Mouse (Mus musculus) heart, embryonic 16.5 days (tissue): ENCODE results near the gene Tubb2a. TPM values are rescaled to one million over a fixed set of nuclear protein-coding genes. Genes with fewer than 3 reads are reported as not detected.
"Not testable (repeated sequence)": the region's sequence is repeated elsewhere in the genome, so short reads cannot be mapped to it uniquely, and the experiment has no call there.

ENCODE experiments used
- ATAC-seq: fragments of 200-750 bp; cut with Nextera tagmentation; replicated peaks from 2 replicates; pipeline ENCODE4 v1.8.0; 2017; ENCODE audit warnings: moderate number of reproducible peaks; ENCODE audit not compliant: insufficient read depth, low FRiP score; ENCODE audit errors: extremely low read depth
- H3K27ac ChIP-seq: fragments of 300-500 bp; sonication (generic); 2 replicates; pipeline ENCODE4 v1.5.1; 2014; ENCODE audit warnings: mild to moderate bottlenecking, low read length, control low read depth, moderate library complexity
- H3K27me3 ChIP-seq: fragments of 300-500 bp; sonication (generic); 2 replicates; pipeline ENCODE4 v1.6.1; 2014; ENCODE audit warnings: low read length, mixed read lengths; ENCODE audit not compliant: control insufficient read depth, insufficient read depth
- H3K36me3 ChIP-seq: fragments of 300-500 bp; sonication (generic); 2 replicates; pipeline ENCODE4 v1.6.1; 2014; ENCODE audit not compliant: control insufficient read depth, insufficient read depth
- H3K4me1 ChIP-seq: fragments of 300-500 bp; sonication (generic); 2 replicates; pipeline ENCODE4 v1.6.1; 2014; ENCODE audit warnings: low read length, mixed read lengths; ENCODE audit not compliant: control insufficient read depth, insufficient read depth
- H3K4me2 ChIP-seq: fragments of 300-500 bp; sonication (generic); 2 replicates; pipeline ENCODE4 v1.6.1; 2014; ENCODE audit warnings: low read depth, mild to moderate bottlenecking, control low read depth, low read length
- H3K4me3 ChIP-seq: fragments of 300-500 bp; sonication (generic); 2 replicates; pipeline ENCODE4 v1.5.1; 2014; ENCODE audit warnings: mild to moderate bottlenecking, control low read depth, low read length
- H3K9ac ChIP-seq: fragments of 300-500 bp; sonication (generic); 2 replicates; pipeline ENCODE4 v1.6.1; 2014; ENCODE audit warnings: low read length, control low read depth
- H3K9me3 ChIP-seq: fragments of 300-500 bp; sonication (generic); replicated peaks from 2 replicates; pipeline ENCODE4 v1.6.1; 2016; ENCODE audit warnings: low read length; ENCODE audit not compliant: control insufficient read depth
- WGBS: fragments of 180-500 bp; shearing (Covaris S2); extraction: QIAGEN DNeasy Blood & Tissue Kit; methylation state at CpG from one replicate; pipeline ENCODE4 v1.1.7; 2014; 5-methylcytosine and 5-hydroxymethylcytosine counted together
- polyA plus RNA-seq: library from polyadenylated mRNA; unstranded; fragments of >200 nt; fragmentation: Nextera tagmentation; extraction: Ambion mirVana; gene quantifications from 2 replicates; pipeline ENCODE4 v1.2.1, GENCODE M21; 2015

The Tubb2a gene
- polyA plus RNA-seq, 1 experiment from 2014 or later = 166 TPM

- no peak overlapping the region for H3K27ac ChIP-seq
- no peak overlapping the region for H3K4me3 ChIP-seq
- H3K9me3 ChIP-seq = no peaks in the 10 kb centered on the region; the same call in 1 of the 2 replicates
- no peak overlapping the region for H3K9ac ChIP-seq
- no peak overlapping the region for H3K4me2 ChIP-seq
- ATAC-seq = no peak
- 56% methylated on average over 3 of the region's 3 CpGs for WGBS
- H3K36me3 ChIP-seq = no peaks in the 10 kb centered on the region
- H3K27me3 ChIP-seq = no peaks in the 10 kb centered on the region
- peaks cover 5% of the 10 kb centered on the region for H3K4me1 ChIP-seq
Observed at GRCm38 (mm10) chr13:34100733-34101132, 22.9 kb upstream of the Tubb2a start.

GRCm38 (mm10) chr13:34097086-34097485 lies 19.3 kb upstream of the Tubb2a start:
- Histone ChIP-seq H3K9me3 (no peaks in the 10 kb centered on the region; the same call in 1 of the 2 replicates), H3K9ac (no peak overlapping the region), H3K36me3 (no peaks in the 10 kb centered on the region), H3K27ac (peak overlapping the region; percentile 32), H3K27me3 (no peaks in the 10 kb centered on the region), H3K4me1 (peaks cover 7% of the 10 kb centered on the region; the same call in 1 of the 2 replicates), H3K4me2 (no peak overlapping the region), H3K4me3 (no peak overlapping the region)
- WGBS = 71% methylated on average over 3 of the region's 3 CpGs
- no peak for ATAC-seq

GRCm38 (mm10) chr13:34096455-34096854 lies 18.6 kb upstream of the Tubb2a start:
- 59% methylated on average over 4 of the region's 4 CpGs for WGBS
- Histone ChIP-seq H3K27me3 (no peaks in the 10 kb centered on the region), H3K36me3 (no peaks in the 10 kb centered on the region), H3K27ac (peak overlapping the region; percentile 58), H3K9me3 (no peaks in the 10 kb centered on the region; the same call in 1 of the 2 replicates), H3K9ac (no peak overlapping the region), H3K4me1 (peaks cover 7% of the 10 kb centered on the region; the same call in 1 of the 2 replicates), H3K4me3 (no peak overlapping the region), H3K4me2 (no peak overlapping the region)
- peak; percentile 83 for ATAC-seq

DNA sequence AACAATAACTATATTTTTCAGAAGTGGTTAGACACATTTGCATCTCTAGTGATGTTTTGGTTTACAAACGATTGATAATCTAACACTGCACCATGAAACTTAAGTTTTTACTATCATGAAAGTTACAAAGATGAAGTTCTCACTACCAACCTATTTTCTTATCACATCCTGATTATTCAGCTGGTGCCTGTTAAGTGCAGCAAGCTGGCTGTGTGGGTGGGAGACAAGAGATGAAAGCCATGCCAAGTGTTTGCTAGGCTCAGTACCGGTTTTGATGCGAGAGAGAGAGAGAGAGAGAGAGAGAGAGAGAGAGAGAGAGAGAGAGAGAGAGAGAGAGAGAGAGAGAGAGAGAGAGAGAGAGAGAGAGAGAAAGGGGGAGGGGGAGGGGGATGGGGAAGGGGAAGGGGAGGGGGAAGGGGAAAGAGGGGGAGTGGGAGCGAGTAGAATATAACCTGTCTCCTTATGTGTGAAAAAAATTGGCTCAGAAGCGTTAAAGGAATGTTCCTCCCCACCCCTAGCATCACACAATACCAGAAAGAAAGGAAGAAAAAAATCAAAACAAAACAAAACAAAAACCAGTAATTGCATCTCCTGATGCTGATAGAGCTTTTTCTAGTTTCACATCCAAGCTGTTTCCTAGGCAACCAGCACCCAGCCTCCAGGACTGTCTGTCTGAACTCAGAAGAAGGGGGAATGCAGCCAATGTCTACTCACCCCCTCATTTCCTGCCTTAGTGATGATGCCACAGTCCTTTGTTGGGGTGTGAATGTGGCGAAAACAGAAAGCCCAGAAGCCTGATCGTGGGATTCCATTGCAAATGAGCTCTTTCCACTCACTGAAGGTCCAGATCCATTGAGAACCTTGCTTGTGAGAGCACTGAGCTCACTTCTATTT lies 18.0 kb upstream of the Tubb2a start:
- H3K9me3 ChIP-seq = no peaks in the 10 kb centered on the region; the same call in 1 of the 2 replicates
- no peaks in the 10 kb centered on the region for H3K36me3 ChIP-seq
- H3K4me1 ChIP-seq = peaks cover 6% of the 10 kb centered on the region; the same call in 1 of the 2 replicates
- no peak overlapping the region; the same call in 1 of the 2 replicates for H3K4me2 ChIP-seq
- no peaks in the 10 kb centered on the region for H3K27me3 ChIP-seq
- H3K27ac ChIP-seq = peak overlapping the region; percentile 58
- no peak overlapping the region for H3K4me3 ChIP-seq
- ATAC-seq = peak; percentile 65; the same call in 1 of the 2 replicates
- H3K9ac ChIP-seq = no peak overlapping the region
- WGBS = 23% methylated on average over 7 of the region's 7 CpGs

DNA sequence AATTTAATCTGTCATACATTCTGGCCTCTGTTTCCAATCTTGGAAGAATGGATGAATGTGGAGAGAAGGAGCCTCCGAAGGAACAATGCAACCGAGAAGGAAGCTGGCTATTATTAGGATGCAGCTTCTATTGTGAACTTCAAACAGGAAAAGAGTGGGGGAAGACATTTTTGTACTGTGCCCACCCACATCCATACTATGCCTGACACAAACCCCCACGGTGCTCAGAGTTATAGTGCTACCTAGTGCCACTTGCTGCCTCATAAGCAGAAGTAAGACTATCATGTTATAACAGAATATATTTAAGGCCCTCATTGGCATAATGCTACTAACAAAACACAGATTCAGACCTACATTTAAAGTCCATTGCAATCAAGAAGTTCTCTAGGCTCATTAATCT lies 11.6 kb upstream of the Tubb2a start:
- H3K4me3 ChIP-seq = no peak overlapping the region
- H3K27ac ChIP-seq = peak overlapping the region; percentile 59
- ATAC-seq = no peak
- no peaks in the 10 kb centered on the region for H3K9me3 ChIP-seq
- no peak overlapping the region for H3K9ac ChIP-seq
- H3K27me3 ChIP-seq = no peaks in the 10 kb centered on the region
- H3K4me2 ChIP-seq = no peak overlapping the region
- WGBS = 46% methylated on average over 3 of the region's 3 CpGs
- peaks cover 13% of the 10 kb centered on the region for H3K4me1 ChIP-seq
- no peaks in the 10 kb centered on the region for H3K36me3 ChIP-seq

GRCm38 (mm10) chr13:34088871-34089288 lies 11.1 kb upstream of the Tubb2a start:
- ATAC-seq = no peak
- WGBS = 60% methylated on average over 7 of the region's 7 CpGs

DNA sequence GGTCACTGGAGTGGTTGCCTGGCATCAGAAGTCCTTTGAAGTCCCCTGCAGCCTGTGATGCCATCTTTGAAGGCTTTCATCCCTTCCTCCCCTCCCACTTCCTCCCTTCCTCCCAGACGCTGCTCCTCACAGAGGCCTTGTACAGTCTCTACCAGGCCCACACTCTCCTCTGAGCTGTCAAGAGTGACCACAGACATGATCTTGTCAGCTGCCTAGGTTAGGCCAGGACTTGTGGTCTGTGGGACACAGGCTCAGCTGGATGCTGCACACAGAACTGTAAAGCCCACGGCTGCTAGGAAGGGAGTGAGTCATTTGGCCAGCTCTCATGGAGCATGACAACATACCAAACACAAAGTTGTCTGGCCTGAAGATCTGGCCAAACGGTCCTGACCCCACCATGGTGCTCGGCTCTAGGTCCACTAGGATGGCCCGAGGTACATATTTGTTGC lies 10.4 kb upstream of the Tubb2a start:
- H3K9ac ChIP-seq, H3K9me3 ChIP-seq, H3K4me3 ChIP-seq, H3K4me2 ChIP-seq, ATAC-seq, H3K27ac ChIP-seq, H3K36me3 ChIP-seq, H3K27me3 ChIP-seq: not testable (repeated sequence)
- WGBS = 59% methylated on average over 5 of the region's 5 CpGs
- peaks cover 13% of the 10 kb centered on the region for H3K4me1 ChIP-seq

More at GRCm38 (mm10) chr13:34088871-34089288, 11.1 kb upstream of the Tubb2a start:
- no peaks in the 10 kb centered on the region for H3K36me3 ChIP-seq
- no peak overlapping the region for H3K9ac ChIP-seq
- no peak overlapping the region for H3K4me2 ChIP-seq
- peak overlapping the region; percentile 59 for H3K27ac ChIP-seq
- H3K4me3 ChIP-seq = no peak overlapping the region
- H3K4me1 ChIP-seq = peaks cover 13% of the 10 kb centered on the region
- no peaks in the 10 kb centered on the region for H3K27me3 ChIP-seq
- H3K9me3 ChIP-seq = no peaks in the 10 kb centered on the region

GRCm38 (mm10) chr13:34087052-34087812 lies 9.4 kb upstream of the Tubb2a start:
- peaks cover 13% of the 10 kb centered on the region for H3K4me1 ChIP-seq
- ATAC-seq = no peak; the same call in 1 of the 2 replicates
- no peak overlapping the region for H3K9ac ChIP-seq
- 24% methylated on average over 7 of the region's 7 CpGs for WGBS
- no peak overlapping the region for H3K4me3 ChIP-seq
- H3K27ac ChIP-seq = peak overlapping the region; percentile 9; the same call in 1 of the 2 replicates
- H3K27me3 ChIP-seq = no peaks in the 10 kb centered on the region
- H3K4me2 ChIP-seq = no peak overlapping the region
- no peaks in the 10 kb centered on the region for H3K9me3 ChIP-seq
- no peaks in the 10 kb centered on the region for H3K36me3 ChIP-seq
